Mouse (Mus musculus): Measurements from ENCODE around the gene Mcu.

- TF ChIP-seq CTCF (IDR thresholded peaks at IDR 0.05; ENCODE audit: low read depth) = no peak
- no peak for TF ChIP-seq EP300 (IDR thresholded peaks at IDR 0.05; ENCODE audit: low read depth)
Observed at GRCm38 (mm10) chr10:59569481-59569869, 47.0 kb downstream of the Mcu start.

All from heart, postnatal 0 days (tissue).